Mouse (Mus musculus) heart, postnatal 14 days (tissue): ENCODE measurements around the gene Sgo1. TPM values are rescaled to one million over a fixed set of nuclear protein-coding genes. Genes with fewer than 3 reads are reported as not detected.

Experiments used
- DNase-seq, 2 experiments: peaks; one replicate each; pipeline ENCODE4 v3.0.0; 2021 to 2022
- intact Hi-C: fragments of 180-260 bp; cut with DNase I; formaldehyde crosslinking; loops from one replicate; pipeline ENCODE4 v1.15.1; 2025
- total RNA-seq, 2 experiments: library from RNA; stranded (reverse); gene quantifications; 2 replicates each; pipeline ENCODE4 v1.2.3; 2021

The Sgo1 gene
- total RNA-seq, 2 experiments from 2014 or later: 0.86 to 2.1 TPM

- intact Hi-C loops: loop anchor here (5.0 kb wide), 1 partner anchor 89 kb away; the partner anchor contains the start of gene Kat2b
- no peak for DNase-seq
Measured at GRCm38 (mm10) chr17:53655959-53656358, 33.2 kb downstream of the Sgo1 start.

DNA sequence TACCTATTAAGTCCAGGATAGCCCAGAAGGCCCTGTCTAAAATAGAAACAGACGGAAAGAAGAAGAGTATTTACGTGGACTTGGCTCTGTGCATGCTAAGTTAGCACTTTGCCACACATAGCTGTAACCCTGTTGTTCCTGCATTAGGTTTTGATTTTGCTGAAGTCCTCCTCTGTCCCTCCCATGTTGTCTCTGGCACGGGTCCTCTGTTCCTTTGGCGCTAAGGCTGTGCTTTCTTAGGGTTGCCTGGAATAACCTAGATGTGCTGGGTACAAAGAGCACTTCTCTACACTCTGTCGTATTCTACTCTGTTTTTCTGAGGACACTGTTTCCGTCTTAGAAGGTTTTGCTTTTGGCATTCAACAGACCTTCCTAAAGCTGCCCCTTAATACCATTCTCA, 34.1 kb downstream of the Sgo1 start:
- DNase-seq: peak in 1 of 2 experiments; percentile 12
- intact Hi-C loops: loop anchor here (5.0 kb wide), 1 partner anchor 88 kb away; the partner anchor contains the start of gene Kat2b

DNA sequence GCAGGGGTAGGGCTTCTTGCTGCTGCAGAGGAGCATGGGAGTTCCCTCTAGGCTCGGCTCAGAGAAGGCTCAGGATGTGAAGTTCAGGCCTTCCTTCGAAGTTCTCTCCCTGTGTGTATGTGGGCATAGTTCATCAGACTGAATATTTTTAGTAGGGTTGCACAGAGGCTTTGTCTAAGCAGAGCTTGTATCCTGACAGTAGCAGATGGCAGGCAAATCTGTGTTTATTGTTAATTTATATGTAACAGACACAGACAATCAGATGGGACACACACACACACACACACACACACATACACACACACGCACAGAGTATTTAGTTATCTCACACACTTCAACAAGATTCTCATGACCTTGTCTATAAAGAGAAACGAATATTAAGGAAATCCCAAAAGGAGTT, 34.5 kb downstream of the Sgo1 start:
- intact Hi-C loops: no loop called here
- DNase-seq: no peak

- intact Hi-C loops: no loop called here
- DNase-seq: no peak
Measured at GRCm38 (mm10) chr17:53650251-53650661, 38.9 kb downstream of the Sgo1 start.

GRCm38 (mm10) chr17:53643360-53643759, 45.8 kb downstream of the Sgo1 start:
- intact Hi-C loops: no loop called here
- DNase-seq: no peak

DNA sequence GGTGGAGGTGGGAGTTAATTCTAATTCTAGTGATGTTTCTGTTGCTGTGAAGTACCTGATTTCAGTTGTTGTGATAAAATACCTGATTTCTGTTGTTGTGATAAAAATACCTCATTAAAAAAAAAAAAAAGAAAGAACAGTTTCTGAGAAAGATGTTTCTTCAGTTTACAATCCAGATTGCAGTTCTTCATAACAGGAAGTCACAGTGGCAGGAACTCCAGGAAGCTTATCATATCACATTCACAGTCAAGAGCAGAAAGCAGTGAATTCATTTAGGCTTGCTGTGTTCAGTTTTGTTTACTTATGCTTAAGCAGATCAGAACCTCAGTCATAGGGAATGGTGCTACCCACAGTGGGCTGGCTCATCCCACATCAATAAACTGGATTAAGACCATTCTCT, 57.8 kb downstream of the Sgo1 start:
- no peak for DNase-seq
- intact Hi-C loops: no loop called here

DNA sequence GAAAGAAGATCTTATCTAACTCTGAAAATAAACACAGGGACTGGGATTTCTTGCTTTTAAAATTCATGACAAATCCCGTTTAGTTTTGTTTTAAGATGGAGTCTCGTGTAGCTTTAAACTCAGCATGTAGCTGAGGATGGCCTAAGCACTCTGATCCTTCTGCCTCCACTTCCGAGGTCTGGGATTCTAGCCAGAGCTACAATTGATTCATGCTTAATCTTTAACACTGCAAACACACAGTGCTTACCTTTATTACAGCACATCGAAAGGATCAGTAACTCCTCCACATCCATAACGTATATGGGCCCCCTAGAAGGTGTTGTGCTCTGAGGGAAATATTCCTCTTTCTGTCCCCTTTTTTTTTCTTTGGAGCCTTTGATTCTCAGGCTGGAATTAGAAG, 61.0 kb downstream of the Sgo1 start:
- intact Hi-C loops: no loop called here
- no peak for DNase-seq

- DNase-seq: no peak
- intact Hi-C loops: no loop called here
Measured at GRCm38 (mm10) chr17:53627497-53627896, 61.6 kb downstream of the Sgo1 start.

GRCm38 (mm10) chr17:53626160-53626559, 63.0 kb downstream of the Sgo1 start:
- no peak for DNase-seq
- intact Hi-C loops: no loop called here

Other genes starting within 250 kb of the Sgo1 start
- under 1 TPM; 0.20 to 0.33 TPM for gene Efhb, start 226.0 kb downstream of the Sgo1 start, total RNA-seq
- gene Rab5a, start 210.1 kb downstream of the Sgo1 start, total RNA-seq: 10 to 100 TPM; 57.1 to 58.6 TPM
- not detected for gene Pp2d1, start 149.9 kb downstream of the Sgo1 start, total RNA-seq
- gene Kat2b, start 122.5 kb downstream of the Sgo1 start, total RNA-seq: 10 to 100 TPM; 73.5 to 91.5 TPM
- under 1 TPM in 1 of 2 experiments, not detected in 1; 0.19 TPM for gene Sult1c2, start 157.0 kb upstream of the Sgo1 start, total RNA-seq